Mouse (Mus musculus) right cerebral cortex, postnatal 10 days (tissue): ENCODE measurements around the gene H2-DMb2.

ENCODE experiments used
- DNase-seq, 2 experiments: peaks; one replicate each; pipeline ENCODE4 v3.0.0; 2021; ENCODE audit warnings: low spot score in 2 of 2

Gene H2-DMb2

GRCm38 (mm10) chr17:34143033-34143432 lies at the start of gene H2-DMb2:
Gene H2-DMb2, plus strand, starts transcription at chr17:34143307.
- DNase-seq, result peak; percentile 53 to 57

GRCm38 (mm10) chr17:34094283-34095035 lies 48.6 kb upstream of the H2-DMb2 start:
- DNase-seq, result no peak

- DNase-seq, result no peak
Observed at GRCm38 (mm10) chr17:34096497-34097010, 46.6 kb upstream of the H2-DMb2 start.

DNA sequence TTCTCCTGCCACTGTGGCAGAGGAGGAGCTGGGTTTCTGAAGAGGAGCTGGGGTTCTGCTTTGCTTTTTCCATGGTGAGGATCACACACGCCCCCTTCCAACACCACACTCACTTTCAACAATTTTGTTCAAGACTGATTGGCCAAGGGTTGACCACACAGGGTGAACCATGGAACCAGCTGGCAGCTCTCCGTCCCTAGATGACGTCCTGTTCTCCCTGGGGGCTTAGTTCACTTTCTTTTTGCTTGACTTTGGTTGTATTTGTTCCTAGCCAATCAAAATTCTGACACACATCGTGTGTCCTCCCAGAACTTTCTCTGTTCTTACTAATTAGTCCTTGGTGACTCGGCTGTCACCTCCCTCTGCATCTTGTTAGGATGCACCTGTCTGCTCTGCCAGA lies 45.8 kb upstream of the H2-DMb2 start:
- DNase-seq, result no peak

DNA sequence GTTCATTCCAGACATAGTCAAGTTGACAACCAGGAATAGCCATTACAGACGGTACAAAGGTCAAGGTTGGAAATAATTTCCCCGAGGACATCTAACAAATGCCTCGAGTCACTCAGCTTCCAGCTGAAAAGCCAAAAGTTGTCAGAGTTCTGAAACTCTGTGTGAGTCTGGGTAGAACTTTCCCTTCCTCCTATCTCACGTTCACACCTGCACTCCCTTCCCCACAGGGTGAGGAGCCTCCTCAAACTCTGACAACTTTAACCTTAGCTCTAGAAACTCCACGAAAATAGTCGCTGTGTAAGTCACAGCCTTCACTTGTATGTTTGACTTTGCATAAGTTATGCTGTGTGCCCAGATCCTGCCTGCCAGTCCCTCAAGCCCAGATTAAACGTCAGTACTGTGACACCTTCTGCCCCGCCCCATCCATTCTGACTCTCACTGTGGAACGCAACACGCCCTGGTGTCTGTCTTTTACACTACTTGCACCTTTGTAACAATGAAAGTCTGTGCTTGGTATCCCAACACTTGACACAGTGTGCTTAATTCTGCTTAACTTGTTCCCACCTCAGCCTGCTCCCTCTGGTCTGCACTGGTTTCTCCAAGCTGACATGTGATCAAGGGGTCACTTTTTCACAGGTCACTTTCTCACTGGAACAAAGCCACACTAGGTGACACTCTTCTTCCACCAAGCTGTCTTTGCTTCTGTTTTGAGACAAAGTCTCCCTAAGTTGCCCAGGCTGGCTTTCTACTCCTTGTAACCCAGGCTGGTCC lies 44.2 kb upstream of the H2-DMb2 start:
- no peak for DNase-seq

DNA sequence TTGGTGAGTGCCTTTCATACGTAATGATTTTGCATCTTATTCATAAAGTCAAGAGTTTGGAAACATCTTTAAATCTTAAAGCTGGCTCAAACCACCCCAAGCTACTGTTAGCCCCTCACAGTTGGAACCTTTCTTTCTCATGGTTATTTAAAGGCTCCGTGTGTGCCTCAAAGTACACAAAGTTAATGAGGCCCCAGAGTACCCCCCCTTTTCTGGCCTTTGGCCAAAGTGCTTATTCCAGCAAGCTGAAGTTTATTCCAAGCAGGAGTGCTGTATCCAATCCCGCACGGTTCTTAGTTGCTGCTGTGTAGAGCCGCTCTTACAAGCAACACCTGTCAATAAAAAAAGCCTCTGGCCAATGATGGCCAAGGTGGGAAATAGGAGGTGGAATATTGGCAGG lies 43.6 kb upstream of the H2-DMb2 start:
- DNase-seq, result no peak

- no peak for DNase-seq
Observed at GRCm38 (mm10) chr17:34101185-34101584, 41.9 kb upstream of the H2-DMb2 start.

DNA sequence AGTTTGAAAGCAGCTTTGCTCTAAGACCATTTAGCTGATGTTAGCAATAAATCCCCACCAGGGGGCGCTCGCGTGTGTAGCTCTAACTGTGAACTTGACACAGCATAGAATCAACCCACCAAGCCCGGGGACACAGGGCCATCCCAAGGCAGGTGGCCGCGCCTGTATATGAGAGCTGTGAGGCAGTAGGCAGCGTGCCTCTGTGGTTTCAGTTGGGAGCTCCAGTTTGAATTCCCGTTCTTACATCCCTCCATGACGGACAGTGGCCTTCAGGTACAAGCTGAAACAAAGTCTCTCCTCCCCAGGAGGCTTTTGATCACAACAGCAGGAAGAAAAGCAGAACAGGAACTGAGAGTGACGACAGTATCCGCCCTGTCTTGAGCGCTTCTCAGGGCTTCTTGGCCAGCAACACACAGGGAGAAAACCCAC lies 41.5 kb upstream of the H2-DMb2 start:
- peak; percentile 90 to 93 for DNase-seq

DNA sequence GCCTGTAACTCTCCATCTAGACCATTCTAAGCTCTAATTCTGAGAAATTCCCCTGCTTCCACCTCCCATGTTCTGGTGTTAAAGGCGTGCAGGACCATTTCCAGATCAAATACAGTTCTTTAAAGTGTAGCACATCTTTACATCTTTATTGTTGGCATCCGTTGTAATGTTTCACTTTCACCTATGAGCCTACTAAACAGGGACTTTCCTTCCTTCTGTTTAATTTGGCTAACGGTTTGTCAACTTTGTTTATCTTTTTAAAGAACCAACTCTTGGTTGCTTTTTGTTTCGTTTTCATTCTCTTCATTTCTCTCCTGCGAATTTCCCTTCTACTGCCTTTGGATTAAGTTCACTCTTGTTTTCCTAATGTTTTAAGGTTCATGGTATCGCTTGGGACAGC lies 40.3 kb upstream of the H2-DMb2 start:
- DNase-seq, result no peak

DNA sequence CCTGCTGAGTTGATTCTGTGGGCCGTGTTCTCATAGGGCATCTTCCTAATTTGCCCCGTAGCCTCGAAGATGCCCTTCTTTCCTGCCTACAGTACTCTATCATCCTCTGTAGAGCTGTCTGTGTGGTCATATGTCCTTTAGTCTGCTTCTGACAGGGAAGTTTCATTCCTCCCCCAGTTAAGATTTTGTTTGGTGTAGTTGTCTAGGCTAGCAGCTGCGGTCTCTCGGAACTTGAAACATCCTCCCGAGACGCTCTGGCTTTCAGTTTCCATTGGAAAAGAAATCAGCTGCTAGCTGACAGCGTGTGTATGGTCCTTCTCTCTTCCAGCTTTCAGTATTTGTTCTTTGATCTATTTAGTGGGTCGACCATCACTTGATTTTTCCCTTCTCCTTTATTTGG lies 38.3 kb upstream of the H2-DMb2 start:
- DNase-seq, result no peak

DNA sequence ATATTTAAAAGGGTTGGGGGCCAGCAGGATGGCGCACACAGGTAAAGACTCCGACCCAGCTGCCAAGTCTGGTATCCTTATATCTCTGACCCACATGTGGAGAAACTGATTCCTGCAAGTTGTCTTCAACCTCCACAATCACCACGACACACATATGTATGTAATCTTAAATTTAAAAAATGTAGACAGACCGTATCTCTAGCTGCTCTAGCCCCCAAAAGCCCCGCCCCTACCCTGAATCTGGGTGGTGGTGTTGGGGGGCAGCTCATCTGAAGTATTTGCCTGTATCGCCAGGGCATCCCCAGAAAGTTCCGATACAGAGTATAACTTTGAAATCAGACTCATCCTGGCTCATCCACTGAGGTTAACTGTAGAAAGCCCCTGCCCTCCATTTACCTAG lies 36.6 kb upstream of the H2-DMb2 start:
- DNase-seq, result no peak

DNA sequence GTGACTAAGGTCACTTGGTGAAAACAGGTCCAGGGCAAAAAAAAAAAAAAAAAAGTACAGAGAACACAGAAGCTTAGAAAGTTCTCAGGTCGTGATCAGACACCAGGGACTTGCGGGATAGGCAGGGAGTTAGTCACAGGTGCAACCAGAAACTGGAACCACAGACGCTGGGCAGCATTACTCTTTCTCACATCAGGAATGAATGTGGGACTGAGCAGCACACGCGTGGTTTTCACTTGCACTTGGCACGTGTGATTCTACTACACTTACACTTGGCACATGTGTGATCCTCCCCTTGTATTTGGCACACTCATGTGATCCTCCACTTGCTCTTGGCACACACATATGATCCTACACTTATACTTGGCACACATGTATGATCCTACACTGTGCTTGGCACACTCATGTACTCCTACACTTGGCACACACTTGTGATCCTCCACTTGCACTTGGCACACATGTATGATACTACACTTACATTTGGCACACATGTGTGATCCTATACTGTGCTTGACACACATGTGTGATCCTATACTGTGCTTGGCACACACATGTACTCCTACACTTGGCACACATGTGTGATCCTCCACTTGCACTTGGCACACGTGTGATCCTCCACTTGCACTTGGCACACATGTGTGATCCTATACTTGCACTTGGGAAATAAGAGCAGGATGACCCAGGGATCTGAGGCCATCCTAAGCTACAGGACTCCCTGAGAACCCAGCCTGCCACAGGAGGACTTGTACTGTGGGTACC lies 35.8 kb upstream of the H2-DMb2 start:
- DNase-seq, result no peak

- DNase-seq, result no peak
Observed at GRCm38 (mm10) chr17:34108460-34108859, 34.6 kb upstream of the H2-DMb2 start.

- DNase-seq, result peak in 1 of 2 experiments; percentile 58
Observed at GRCm38 (mm10) chr17:34109038-34109805, 33.9 kb upstream of the H2-DMb2 start.

GRCm38 (mm10) chr17:34109806-34110195 lies 33.3 kb upstream of the H2-DMb2 start:
- no peak for DNase-seq

DNA sequence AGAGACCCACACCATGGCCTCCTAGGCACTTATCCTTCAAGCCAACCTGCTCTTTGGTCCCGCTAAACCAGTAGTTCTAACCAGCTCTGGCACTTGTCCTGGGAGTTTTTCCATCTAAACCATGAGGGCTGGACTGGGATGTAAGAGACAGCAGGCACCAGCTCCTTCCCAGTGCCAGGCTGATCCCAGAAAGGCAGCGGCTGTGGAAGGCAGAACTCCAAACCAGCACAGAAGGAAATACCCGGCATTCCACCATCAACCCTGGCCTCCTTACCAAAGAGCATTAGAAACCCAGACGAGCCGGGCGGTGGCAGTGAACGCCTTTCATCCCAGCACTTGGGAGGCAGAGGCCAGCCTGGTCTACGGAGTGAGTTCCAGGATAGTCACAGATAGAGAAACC lies 32.8 kb upstream of the H2-DMb2 start:
- no peak for DNase-seq

GRCm38 (mm10) chr17:34114114-34114513 lies 29.0 kb upstream of the H2-DMb2 start:
- DNase-seq, result no peak

DNA sequence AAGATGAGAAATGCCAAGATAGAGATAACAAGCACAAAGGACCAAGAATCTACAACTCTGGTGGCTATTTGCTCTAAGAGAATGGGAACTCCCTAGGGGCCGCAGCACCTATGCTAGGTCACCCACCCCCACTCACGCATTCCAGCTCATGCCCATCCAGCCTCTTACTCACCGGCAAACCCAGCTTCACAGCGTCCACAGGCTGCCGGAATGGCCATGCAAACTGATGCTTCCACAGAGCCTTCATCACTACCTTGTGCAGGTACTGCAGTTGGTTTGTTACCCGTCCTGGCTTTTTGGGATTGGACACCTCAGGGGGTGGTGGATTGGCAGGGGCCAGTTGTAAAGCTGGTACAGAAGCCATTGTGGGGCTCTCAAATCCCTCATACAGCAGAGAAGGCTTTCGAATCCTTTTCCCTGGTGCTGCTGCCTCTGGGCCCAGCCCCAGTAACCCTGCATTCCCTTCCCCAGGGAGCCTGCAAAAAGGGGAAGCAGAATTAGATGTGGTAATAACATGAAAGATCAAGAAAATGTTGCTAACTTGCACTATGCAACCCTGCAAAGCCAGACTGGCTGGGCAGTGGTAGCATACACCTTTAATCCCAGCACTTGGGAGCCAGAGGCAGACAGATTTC lies 26.3 kb upstream of the H2-DMb2 start:
- no peak for DNase-seq

GRCm38 (mm10) chr17:34117421-34118112 lies 25.5 kb upstream of the H2-DMb2 start:
- DNase-seq, result no peak
